Mouse (Mus musculus) frontal cortex, postnatal 25 days (tissue): ENCODE data around the gene Unc80.

Experiments
- DNase-seq, 2 experiments: peaks; one replicate each; pipeline ENCODE4 v3.0.0; 2022; ENCODE audit warnings: low spot score in 2 of 2

Gene Unc80

GRCm38 (mm10) chr1:66467821-66468703, at the start of gene Unc80:
TSS of gene Unc80 (plus strand) at chr1:66468367.
- peak; percentile 33 to 41 for DNase-seq

- DNase-seq: no peak
These were observed 42.1 kb upstream of the Unc80 start for GRCm38 (mm10) chr1:66426073-66426472.

- no peak for DNase-seq
These were observed 37.2 kb upstream of the Unc80 start for GRCm38 (mm10) chr1:66430962-66431361.

GRCm38 (mm10) chr1:66431472-66431871, 36.7 kb upstream of the Unc80 start:
- no peak for DNase-seq

GRCm38 (mm10) chr1:66438069-66438468, 30.1 kb upstream of the Unc80 start:
- no peak for DNase-seq

- no peak for DNase-seq
These were observed 25.2 kb upstream of the Unc80 start for GRCm38 (mm10) chr1:66442922-66443321.

GRCm38 (mm10) chr1:66449471-66449870, 18.7 kb upstream of the Unc80 start:
- DNase-seq: no peak

GRCm38 (mm10) chr1:66456580-66456979, 11.6 kb upstream of the Unc80 start:
- DNase-seq: no peak

GRCm38 (mm10) chr1:66457747-66458146, 10.4 kb upstream of the Unc80 start:
- no peak for DNase-seq

GRCm38 (mm10) chr1:66459394-66459793, 8.8 kb upstream of the Unc80 start:
- no peak for DNase-seq

- DNase-seq: no peak
These were observed 7.3 kb upstream of the Unc80 start for GRCm38 (mm10) chr1:66460850-66461249.

- no peak for DNase-seq
These were observed 495 bp downstream of the Unc80 start for GRCm38 (mm10) chr1:66468704-66469020.

GRCm38 (mm10) chr1:66482751-66483150, 14.6 kb downstream of the Unc80 start:
- DNase-seq: no peak

- DNase-seq: no peak
These were observed 24.9 kb downstream of the Unc80 start for GRCm38 (mm10) chr1:66493064-66493463.

GRCm38 (mm10) chr1:66495310-66496012, 27.3 kb downstream of the Unc80 start:
- no peak for DNase-seq

- DNase-seq: no peak
These were observed 82.6 kb downstream of the Unc80 start for GRCm38 (mm10) chr1:66550812-66551211.

- peak in 1 of 2 experiments; percentile 45 for DNase-seq
These were observed 84.3 kb downstream of the Unc80 start for GRCm38 (mm10) chr1:66552396-66552966.

GRCm38 (mm10) chr1:66561636-66562270, 93.6 kb downstream of the Unc80 start:
- no peak for DNase-seq

- DNase-seq: no peak
These were observed 94.2 kb downstream of the Unc80 start for GRCm38 (mm10) chr1:66562332-66562731.

- no peak for DNase-seq
These were observed 101.6 kb downstream of the Unc80 start for GRCm38 (mm10) chr1:66569736-66570135.

- no peak for DNase-seq
These were observed 129.1 kb downstream of the Unc80 start for GRCm38 (mm10) chr1:66597163-66597788.

- DNase-seq: no peak
These were observed 140.1 kb downstream of the Unc80 start for GRCm38 (mm10) chr1:66608304-66608703.
